Mouse (Mus musculus) heart, embryonic 14.5 days (tissue): ENCODE data around the gene Rbms3. TPM values are rescaled to one million over a fixed set of nuclear protein-coding genes. Genes with fewer than 3 reads are reported as not detected.

ENCODE experiments used
- ATAC-seq: fragments of 200-750 bp; cut with Nextera tagmentation; 2 replicates; pipeline ENCODE4 v1.8.0; 2017; ENCODE audit warnings: low read depth, moderate TSS enrichment; ENCODE audit not compliant: insufficient number of reproducible peaks, insufficient read depth, low FRiP score
- H3K27ac ChIP-seq, 2 experiments: fragments of 200-500 bp in 1 of 2; fragments of 300-500 bp in 1 of 2; sonication (generic) in 1 of 2; replicated peaks in 1 of 2; 2 replicates each; pipeline ENCODE4 v1.5.1; 2012 to 2014; ENCODE audit warnings: low read depth in 2 of 2, low read length in 2 of 2, control low read depth in 1 of 2, mild to moderate bottlenecking in 1 of 2, mixed read lengths in 1 of 2; ENCODE audit not compliant: control insufficient read depth in 1 of 2, insufficient read depth in 1 of 2
- H3K27me3 ChIP-seq: fragments of 300-500 bp; sonication (generic); 2 replicates; pipeline ENCODE4 v1.6.1; 2014; ENCODE audit warnings: mild to moderate bottlenecking, low read length, control low read depth; ENCODE audit not compliant: control insufficient read depth, insufficient read depth
- H3K36me3 ChIP-seq: fragments of 300-500 bp; sonication (generic); 2 replicates; pipeline ENCODE4 v1.6.1; 2014; ENCODE audit warnings: mild to moderate bottlenecking, control low read depth, low read length, mixed read lengths; ENCODE audit not compliant: control insufficient read depth, insufficient read depth
- H3K4me1 ChIP-seq, 2 experiments: fragments of 200-500 bp in 1 of 2; fragments of 300-500 bp in 1 of 2; sonication (generic) in 1 of 2; 2 replicates each; pipeline ENCODE4 v1.6.1; 2012 to 2014; ENCODE audit warnings: low read length in 2 of 2, control low read depth in 1 of 2, mixed read lengths in 1 of 2; ENCODE audit not compliant: control insufficient read depth in 2 of 2, insufficient read depth in 2 of 2
- H3K4me2 ChIP-seq: fragments of 300-500 bp; sonication (generic); 2 replicates; pipeline ENCODE4 v1.6.1; 2014; ENCODE audit warnings: mild to moderate bottlenecking, low read length
- H3K4me3 ChIP-seq, 2 experiments: fragments of 200-500 bp in 1 of 2; fragments of 300-500 bp in 1 of 2; sonication (generic) in 1 of 2; 2 replicates each; pipeline ENCODE4 v1.5.1; 2012 to 2014; ENCODE audit warnings: low read length in 2 of 2, mild to moderate bottlenecking in 2 of 2, control low read depth in 1 of 2, low read depth in 1 of 2, moderate library complexity in 1 of 2; ENCODE audit not compliant: control insufficient read depth in 1 of 2, insufficient read depth in 1 of 2
- H3K9ac ChIP-seq: fragments of 300-500 bp; sonication (generic); 2 replicates; pipeline ENCODE4 v1.6.1; 2014; ENCODE audit warnings: mild to moderate bottlenecking, low read length
- H3K9me3 ChIP-seq: fragments of 300-500 bp; sonication (generic); 2 replicates; pipeline ENCODE4 v1.6.1; 2016; ENCODE audit warnings: low read length, control low read depth; ENCODE audit not compliant: control insufficient read depth
- WGBS: fragments of 180-500 bp; shearing (Covaris S2); extraction: QIAGEN DNeasy Blood & Tissue Kit; methylation state at CpG from one replicate; pipeline ENCODE4 v1.1.7; 2014; 5-methylcytosine and 5-hydroxymethylcytosine counted together
- polyA plus RNA-seq: library from polyadenylated mRNA; unstranded; fragments of >200 nt; fragmentation: Nextera tagmentation; extraction: Ambion mirVana; gene quantifications from 2 replicates; pipeline ENCODE4 v1.2.1, GENCODE M21; 2014

The Rbms3 gene
- polyA plus RNA-seq, 1 experiment from 2014 or later: 39.4 TPM

DNA sequence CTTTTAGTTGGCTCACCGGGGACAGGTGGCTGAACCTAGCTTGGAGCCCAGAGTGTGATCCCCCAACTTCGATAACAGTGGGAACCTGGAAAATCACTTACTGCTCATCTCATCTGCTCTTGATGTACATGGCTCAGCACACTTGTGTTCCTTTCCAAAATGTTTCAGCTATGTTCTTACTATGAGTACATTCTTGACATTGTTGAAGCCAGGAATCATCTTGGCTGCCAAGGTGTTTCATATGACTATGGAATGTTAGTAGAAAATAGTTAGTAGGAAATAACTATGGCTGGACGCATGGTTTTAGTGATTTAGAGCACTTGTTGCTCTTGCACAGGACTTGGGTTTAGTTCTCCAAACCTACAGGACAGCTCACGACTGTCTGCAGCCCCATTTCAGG is 451.3 kb downstream of the Rbms3 start:
- no peaks in the 10 kb centered on the region for H3K27me3 ChIP-seq
- H3K9ac ChIP-seq: no peak overlapping the region
- 79% methylated on average over 4 of the region's 4 CpGs for WGBS
- no peak overlapping the region for H3K4me3 ChIP-seq
- no peak overlapping the region for H3K27ac ChIP-seq
- no peak overlapping the region for H3K4me2 ChIP-seq
- no peaks in the 10 kb centered on the region for H3K9me3 ChIP-seq
- ATAC-seq: no peak
- peaks cover 13 to 15% of the 10 kb centered on the region in 2 experiments; a peak in 2 of 4 replicates for H3K4me1 ChIP-seq
- no peaks in the 10 kb centered on the region for H3K36me3 ChIP-seq

GRCm38 (mm10) chr9:117172526-117172925 is 457.2 kb downstream of the Rbms3 start:
- Histone ChIP-seq H3K9ac (no peak overlapping the region), H3K9me3 (0 out of 2 replicates have a peak, but pooled peaks cover 3% of the 10 kb centered on the region), H3K27me3 (no peaks in the 10 kb centered on the region), H3K4me2 (no peak overlapping the region), H3K27ac (no peak overlapping the region), H3K4me3 (no peak overlapping the region), H3K36me3 (no peaks in the 10 kb centered on the region), H3K4me1 (no peaks in the 10 kb centered on the region)
- no peak for ATAC-seq
- WGBS: 84% methylated on average over 7 of the region's 7 CpGs

DNA sequence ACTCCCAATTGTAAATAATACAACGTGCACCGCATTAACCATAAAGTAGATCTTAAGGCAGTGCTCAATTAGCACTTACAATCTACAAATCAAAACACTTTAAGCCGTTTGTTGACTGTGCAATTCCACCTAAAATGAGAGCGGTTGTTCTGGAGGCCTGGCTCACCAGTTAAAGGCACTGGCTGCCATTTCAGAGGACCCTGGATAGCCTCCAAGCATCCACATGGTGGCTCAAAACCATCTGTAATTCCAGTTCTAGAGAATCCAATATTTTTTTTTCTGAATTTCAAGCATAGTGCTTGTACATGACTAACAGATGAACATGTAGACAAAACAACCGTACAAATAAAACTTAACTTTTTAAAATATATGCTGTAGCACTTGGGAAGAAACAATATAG is 460.5 kb downstream of the Rbms3 start:
- Histone ChIP-seq H3K9ac (no peak overlapping the region), H3K27me3 (no peaks in the 10 kb centered on the region), H3K4me2 (no peak overlapping the region), H3K27ac (no peak overlapping the region), H3K9me3 (0 out of 2 replicates have a peak, but pooled peaks cover 3% of the 10 kb centered on the region), H3K36me3 (no peaks in the 10 kb centered on the region), H3K4me3 (no peak overlapping the region), H3K4me1 (peaks cover 2 to 4% of the 10 kb centered on the region in 2 experiments; a peak in 2 of 4 replicates)
- ATAC-seq: no peak
- 95% methylated on average over 5 of the region's 5 CpGs for WGBS

DNA sequence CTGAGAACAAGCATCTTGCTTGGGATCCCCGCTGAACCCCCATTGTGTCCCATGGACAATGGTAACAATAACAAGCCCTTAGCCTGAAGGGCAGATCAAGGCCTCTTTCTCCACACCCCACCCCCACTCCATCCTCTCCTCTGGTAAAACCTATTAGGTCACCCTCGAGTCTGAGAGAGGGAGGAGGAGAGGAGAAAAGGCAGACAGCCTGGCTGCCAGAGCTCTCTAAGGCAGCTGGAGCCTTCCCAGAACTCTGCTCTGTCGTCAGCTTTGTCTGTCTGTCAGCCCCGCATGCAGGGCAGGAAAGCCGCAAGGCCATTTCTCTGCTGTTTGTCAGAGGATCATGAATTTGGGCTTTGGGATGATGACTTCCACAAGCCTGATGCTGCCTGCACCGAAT is 466.6 kb downstream of the Rbms3 start:
- peak overlapping the region; percentile 61 to 75 for H3K27ac ChIP-seq
- H3K4me3 ChIP-seq: no peak overlapping the region
- H3K4me2 ChIP-seq: peak overlapping the region; percentile 15; the same call in 1 of the 2 replicates
- peak; percentile 77 for ATAC-seq
- 0 out of 2 replicates have a peak overlapping the region, but pooled peaks have one; percentile 3 for H3K9ac ChIP-seq
- H3K9me3 ChIP-seq: no peaks in the 10 kb centered on the region
- peaks cover 15 to 19% of the 10 kb centered on the region in 2 experiments for H3K4me1 ChIP-seq
- H3K27me3 ChIP-seq: no peaks in the 10 kb centered on the region
- 9% methylated on average over 6 of the region's 6 CpGs for WGBS
- no peaks in the 10 kb centered on the region for H3K36me3 ChIP-seq

DNA sequence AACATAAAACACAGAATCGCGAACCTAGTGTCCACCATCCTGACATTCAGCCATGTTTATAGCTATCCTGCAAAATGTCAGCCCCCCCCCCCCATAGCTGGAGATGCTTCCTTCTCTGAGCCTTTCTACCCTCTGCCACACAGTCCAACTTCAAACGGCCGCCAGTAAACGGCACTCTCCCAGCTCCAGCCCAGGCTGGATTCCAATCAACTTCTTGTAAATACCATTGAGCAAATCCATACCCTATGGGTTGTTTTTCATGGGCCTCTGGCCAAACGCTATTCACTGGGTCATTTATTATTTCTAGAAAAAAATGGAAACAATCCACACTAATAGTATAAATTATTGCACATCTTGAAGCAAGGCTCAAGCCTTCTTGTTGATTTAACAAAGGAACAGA is 468.6 kb downstream of the Rbms3 start:
- no peak for ATAC-seq

GRCm38 (mm10) chr9:117156330-117156905 is 473.3 kb downstream of the Rbms3 start:
- Histone ChIP-seq H3K27ac (0 out of 4 replicates have a peak overlapping the region, but pooled peaks of 1 of the 2 experiments have one; percentile 10), H3K9ac (no peak overlapping the region), H3K9me3 (no peaks in the 10 kb centered on the region), H3K4me2 (no peak overlapping the region), H3K36me3 (no peaks in the 10 kb centered on the region), H3K4me1 (peaks cover 3 to 17% of the 10 kb centered on the region in 2 experiments; a peak in 2 of 4 replicates), H3K4me3 (no peak overlapping the region), H3K27me3 (no peaks in the 10 kb centered on the region)
- 56% methylated on average over 9 of the region's 9 CpGs for WGBS
- no peak for ATAC-seq

More for the DNA sequence above, 468.6 kb downstream of the Rbms3 start:
- H3K9me3 ChIP-seq: no peaks in the 10 kb centered on the region
- H3K4me3 ChIP-seq: no peak overlapping the region
- peaks cover 16 to 22% of the 10 kb centered on the region in 2 experiments for H3K4me1 ChIP-seq
- no peak overlapping the region for H3K9ac ChIP-seq
- no peak overlapping the region for H3K27ac ChIP-seq
- no peaks in the 10 kb centered on the region for H3K27me3 ChIP-seq
- H3K36me3 ChIP-seq: no peaks in the 10 kb centered on the region
- no peak overlapping the region for H3K4me2 ChIP-seq
- WGBS: 75% methylated on average over 6 of the region's 6 CpGs

DNA sequence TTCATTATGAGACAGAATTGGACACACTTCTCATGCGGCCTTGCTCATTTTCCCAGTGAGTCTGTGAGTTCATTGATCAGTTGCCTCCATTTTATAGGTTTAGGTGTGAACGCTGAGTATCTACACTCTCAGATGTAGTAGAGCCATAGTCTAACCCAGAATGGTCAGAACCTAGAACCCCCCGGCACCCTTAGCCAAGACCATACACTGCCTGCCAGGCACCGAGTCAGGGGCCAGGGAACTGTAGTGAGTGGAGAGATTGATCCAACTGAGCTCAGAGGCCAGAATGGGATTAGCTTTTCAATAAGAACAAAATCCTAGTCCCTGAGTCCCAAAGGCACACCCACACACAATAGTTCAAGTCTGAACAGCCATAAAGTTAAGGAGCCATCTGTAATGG is 475.1 kb downstream of the Rbms3 start:
- H3K27ac ChIP-seq: 0 out of 4 replicates have a peak overlapping the region, but pooled peaks of 1 of the 2 experiments have one; percentile 28
- H3K9me3 ChIP-seq: no peaks in the 10 kb centered on the region
- no peaks in the 10 kb centered on the region for H3K36me3 ChIP-seq
- H3K4me2 ChIP-seq: no peak overlapping the region
- no peak for ATAC-seq
- H3K4me3 ChIP-seq: no peak overlapping the region
- H3K4me1 ChIP-seq: peaks cover 3 to 17% of the 10 kb centered on the region in 2 experiments; a peak in 2 of 4 replicates
- no peak overlapping the region for H3K9ac ChIP-seq
- no peaks in the 10 kb centered on the region for H3K27me3 ChIP-seq
- 91% methylated on average over 4 of the region's 4 CpGs for WGBS
